Mouse (Mus musculus) intestine, embryonic 14.5 days (tissue): Measurements from ENCODE around the gene Efnb3. TPM values are rescaled to one million over a fixed set of nuclear protein-coding genes. Genes with fewer than 3 reads are reported as not detected.
"Not testable (repeated sequence)": the region's sequence is repeated elsewhere in the genome, so short reads cannot be mapped to it uniquely, and the experiment has no call there.

Experiments used
- ATAC-seq: fragments of 200-750 bp; cut with Nextera tagmentation; replicated peaks from 2 replicates; pipeline ENCODE4 v1.8.0; 2017; ENCODE audit warnings: low read depth, moderate number of reproducible peaks, moderate TSS enrichment, moderate library complexity; ENCODE audit not compliant: low FRiP score, low TSS enrichment
- DNase-seq: peaks from one replicate; pipeline ENCODE4 v3.0.0-alpha.2; 2018; ENCODE audit warnings: low spot score
- H3K27ac ChIP-seq: fragments of 300-500 bp; sonication (generic); 2 replicates; pipeline ENCODE4 v1.5.1; 2014; ENCODE audit warnings: low read depth, mild to moderate bottlenecking, control low read depth
- H3K27me3 ChIP-seq: fragments of 300-500 bp; sonication (generic); replicated peaks from 2 replicates; pipeline ENCODE4 v1.6.1; 2014; ENCODE audit warnings: low read length, control low read depth; ENCODE audit not compliant: control insufficient read depth, insufficient read depth
- H3K36me3 ChIP-seq: fragments of 300-500 bp; sonication (generic); 2 replicates; pipeline ENCODE4 v1.6.1; 2014; ENCODE audit warnings: low read length, control low read depth; ENCODE audit not compliant: control insufficient read depth, insufficient read depth
- H3K4me1 ChIP-seq: fragments of 300-500 bp; sonication (generic); replicated peaks from 2 replicates; pipeline ENCODE4 v1.6.1; 2014; ENCODE audit warnings: low read length, control low read depth, mixed read lengths; ENCODE audit not compliant: control insufficient read depth, insufficient read depth
- H3K4me2 ChIP-seq: fragments of 300-500 bp; sonication (generic); 2 replicates; pipeline ENCODE4 v1.6.1; 2014; ENCODE audit warnings: low read length
- H3K4me3 ChIP-seq: fragments of 300-500 bp; sonication (generic); 2 replicates; pipeline ENCODE4 v1.5.1; 2014; ENCODE audit warnings: low read depth, low read length, control low read depth, mixed read lengths
- H3K9ac ChIP-seq: fragments of 300-500 bp; sonication (generic); 2 replicates; pipeline ENCODE4 v1.6.1; 2014; ENCODE audit warnings: mild to moderate bottlenecking, low read length
- H3K9me3 ChIP-seq: fragments of 300-500 bp; sonication (generic); 2 replicates; pipeline ENCODE4 v1.6.1; 2016; ENCODE audit warnings: low read length, control low read depth; ENCODE audit not compliant: control insufficient read depth
- WGBS: fragments of 180-500 bp; shearing (Covaris S2); extraction: QIAGEN DNeasy Blood & Tissue Kit; methylation state at CpG from one replicate; pipeline ENCODE4 v1.1.7; 2014; 5-methylcytosine and 5-hydroxymethylcytosine counted together
- polyA plus RNA-seq: library from polyadenylated mRNA; unstranded; fragments of >200 nt; fragmentation: Nextera tagmentation; extraction: Ambion mirVana; gene quantifications from 2 replicates; pipeline ENCODE4 v1.2.1, GENCODE M21; 2014

The Efnb3 gene
- polyA plus RNA-seq, 1 experiment from 2014 or later: 4.9 TPM

DNA sequence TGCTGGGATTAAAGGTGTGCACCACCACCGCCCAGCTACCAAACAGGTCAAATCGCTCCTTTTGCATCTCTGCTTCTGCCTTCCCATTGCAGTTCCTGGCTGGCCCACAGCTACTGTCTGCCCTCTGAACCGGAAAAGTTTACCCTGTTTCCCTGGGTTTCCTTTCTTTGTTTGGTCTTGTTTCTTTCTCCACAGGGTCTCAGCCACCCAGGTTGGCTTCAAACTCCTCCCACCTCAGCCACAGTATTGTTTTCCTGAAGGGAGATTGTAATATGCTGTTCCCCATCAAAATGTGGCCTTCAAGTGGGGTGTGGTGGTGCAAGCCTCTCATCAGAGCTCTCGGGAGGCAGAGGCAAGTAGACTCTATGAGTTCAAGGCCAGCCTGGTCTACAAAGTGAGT lies 8.7 kb downstream of the Efnb3 start:
- WGBS: 76% methylated on average over 4 of the region's 4 CpGs
- H3K36me3 ChIP-seq: no peaks in the 10 kb centered on the region
- H3K4me1 ChIP-seq: peaks cover 9% of the 10 kb centered on the region; the same call in 1 of the 2 replicates
- no peak overlapping the region for H3K27ac ChIP-seq
- no peaks in the 10 kb centered on the region for H3K27me3 ChIP-seq
- no peaks in the 10 kb centered on the region for H3K9me3 ChIP-seq
- no peak for DNase-seq
- no peak overlapping the region for H3K9ac ChIP-seq
- ATAC-seq: no peak
- no peak overlapping the region for H3K4me3 ChIP-seq
- no peak overlapping the region for H3K4me2 ChIP-seq

DNA sequence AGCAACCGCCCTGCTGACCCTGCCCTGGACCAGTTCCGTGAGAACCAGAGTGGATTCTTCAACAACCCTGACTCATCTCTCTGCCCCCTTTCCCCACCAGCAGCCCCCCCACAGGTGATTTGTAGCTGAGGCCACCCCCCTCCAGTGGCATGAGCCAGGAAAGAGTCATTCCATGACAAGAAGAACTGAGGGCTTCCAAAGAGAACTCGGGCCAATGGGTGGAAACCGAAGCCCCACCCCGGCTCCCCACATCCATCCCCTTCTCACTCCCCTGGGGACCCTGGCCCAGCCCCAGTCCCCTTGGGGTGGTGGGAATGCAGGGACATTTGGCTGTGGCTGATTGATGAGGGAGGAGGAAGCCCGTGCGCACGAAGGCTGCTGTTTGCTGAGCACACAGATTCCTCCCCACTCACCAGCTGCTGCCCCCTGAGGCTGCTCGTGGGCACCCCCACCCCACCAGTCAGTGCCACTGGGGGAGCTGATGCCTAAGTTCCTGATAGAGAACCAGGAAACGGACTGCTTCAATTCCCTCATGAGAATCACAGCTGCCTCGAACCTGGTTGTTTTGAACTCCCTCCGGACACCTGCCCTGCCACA lies 10.8 kb downstream of the Efnb3 start, which contains the start of gene Dnah2:
Gene Dnah2, minus strand, starts transcription at position 51 of the 597 bp plus-strand sequence.
- Histone ChIP-seq H3K4me1 (peaks cover 15% of the 10 kb centered on the region; the same call in 1 of the 2 replicates), H3K4me2 (no peak within 1 kb of the TSS), H3K27ac (no peak within 1 kb of the TSS), H3K9me3 (no peaks in the 10 kb centered on the region), H3K36me3 (no peaks in the 10 kb centered on the region), H3K27me3 (no peaks in the 10 kb centered on the region), H3K4me3 (no peak within 1 kb of the TSS), H3K9ac (no peak within 1 kb of the TSS)
- WGBS: 41% methylated on average over 12 of the region's 12 CpGs
- DNase-seq (no peak), ATAC-seq (no peak)

DNA sequence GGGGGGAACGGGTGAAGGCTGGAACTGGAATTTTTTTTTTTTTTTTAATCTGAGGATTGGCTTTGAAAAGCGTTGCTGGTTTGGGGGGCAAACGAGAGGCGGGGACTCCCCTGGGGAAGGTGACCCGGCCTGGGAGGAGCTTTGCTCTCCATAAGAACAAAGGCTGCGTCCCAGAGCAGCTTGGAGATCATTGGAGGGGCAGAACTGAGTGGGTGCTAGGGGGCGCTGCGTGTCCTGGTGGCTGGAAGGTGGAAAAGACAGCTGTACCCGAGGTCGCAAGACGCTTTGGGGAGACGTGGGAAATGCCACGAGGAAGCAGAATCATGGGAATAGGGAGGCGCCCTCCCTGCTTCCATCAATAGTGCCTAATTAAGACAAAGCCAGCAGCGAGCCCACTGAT lies 12.9 kb downstream of the Efnb3 start:
- Histone ChIP-seq H3K9me3 (no peaks in the 10 kb centered on the region), H3K36me3 (no peaks in the 10 kb centered on the region), H3K27ac (peak overlapping the region; percentile 91), H3K4me1 (peaks cover 15% of the 10 kb centered on the region; the same call in 1 of the 2 replicates), H3K4me2 (peak overlapping the region; percentile 96), H3K27me3 (no peaks in the 10 kb centered on the region), H3K9ac (peak overlapping the region; percentile 66), H3K4me3 (peak overlapping the region; percentile 53)
- DNase-seq (no peak), ATAC-seq (peak; percentile 28; the same call in 1 of the 2 replicates)
- WGBS: 4% methylated on average over 15 of the region's 15 CpGs

DNA sequence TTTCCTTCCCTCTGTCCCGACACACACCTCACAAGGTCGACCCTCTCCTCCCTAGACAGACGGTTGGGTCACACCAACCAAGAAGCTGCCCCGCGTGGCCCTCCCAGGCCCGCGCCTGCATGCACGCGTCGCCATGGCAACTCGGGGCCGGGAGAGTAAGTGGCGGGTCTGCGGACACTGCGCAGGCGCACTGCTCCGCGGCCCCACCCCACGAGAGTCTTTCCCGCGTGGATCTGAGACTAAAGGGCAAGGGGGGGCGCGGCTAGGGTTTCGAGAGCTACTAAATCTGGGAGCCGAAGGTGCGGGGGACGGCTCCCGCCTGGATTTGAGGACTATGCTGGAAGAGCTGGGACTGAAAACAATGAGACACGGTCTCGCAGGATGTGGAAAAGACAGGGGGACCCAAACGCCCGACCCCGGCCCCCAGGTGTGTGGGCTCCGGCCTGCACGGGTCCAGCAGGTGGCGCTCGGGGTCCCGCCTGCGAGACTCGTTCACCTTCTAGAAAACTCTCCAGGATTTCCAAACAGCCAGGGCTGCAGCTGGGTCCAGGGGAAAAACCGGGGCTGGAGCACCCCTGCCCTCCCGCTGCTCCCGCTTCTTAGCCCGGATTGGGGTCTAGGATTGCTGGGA lies 13.5 kb downstream of the Efnb3 start:
- DNase-seq (peak; percentile 89), ATAC-seq (peak; percentile 81)
- H3K9ac ChIP-seq: peak overlapping the region; percentile 66
- peak overlapping the region; percentile 91 for H3K27ac ChIP-seq
- H3K36me3 ChIP-seq: no peaks in the 10 kb centered on the region
- no peaks in the 10 kb centered on the region for H3K27me3 ChIP-seq
- WGBS: 1% methylated on average over 44 of the region's 44 CpGs
- peak overlapping the region; percentile 96 for H3K4me2 ChIP-seq
- H3K4me3 ChIP-seq: peak overlapping the region; percentile 53
- peaks cover 15% of the 10 kb centered on the region; the same call in 1 of the 2 replicates for H3K4me1 ChIP-seq
- H3K9me3 ChIP-seq: no peaks in the 10 kb centered on the region

DNA sequence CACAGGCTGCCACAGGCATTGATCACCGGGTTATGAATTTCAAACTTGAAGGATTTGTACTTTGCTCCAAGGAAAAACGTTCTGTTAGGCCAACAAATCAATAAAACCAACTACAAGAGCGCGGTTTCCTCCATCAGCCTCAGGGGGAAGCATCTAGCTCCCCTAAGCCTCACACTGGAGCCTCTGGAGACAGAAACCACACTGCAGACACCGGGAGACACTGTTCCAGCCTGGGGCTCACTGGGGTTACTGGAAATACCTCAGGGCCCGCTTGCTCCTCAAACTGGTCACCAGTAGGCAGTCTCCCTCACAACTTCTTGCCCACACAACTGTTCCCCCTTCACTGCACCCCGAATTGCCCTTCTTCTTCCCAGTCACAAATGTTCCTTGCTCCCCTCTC lies 14.0 kb downstream of the Efnb3 start:
- 12% methylated on average over 7 of the region's 7 CpGs for WGBS
- DNase-seq (no peak), ATAC-seq (peak; percentile 33; the same call in 1 of the 2 replicates)
- H3K9me3 ChIP-seq: no peaks in the 10 kb centered on the region
- H3K4me1 ChIP-seq: peaks cover 15% of the 10 kb centered on the region; the same call in 1 of the 2 replicates
- peak overlapping the region; percentile 96 for H3K4me2 ChIP-seq
- H3K27ac ChIP-seq: peak overlapping the region; percentile 91
- peak overlapping the region; percentile 53 for H3K4me3 ChIP-seq
- H3K36me3 ChIP-seq: no peaks in the 10 kb centered on the region
- H3K9ac ChIP-seq: peak overlapping the region; percentile 66
- H3K27me3 ChIP-seq: no peaks in the 10 kb centered on the region

DNA sequence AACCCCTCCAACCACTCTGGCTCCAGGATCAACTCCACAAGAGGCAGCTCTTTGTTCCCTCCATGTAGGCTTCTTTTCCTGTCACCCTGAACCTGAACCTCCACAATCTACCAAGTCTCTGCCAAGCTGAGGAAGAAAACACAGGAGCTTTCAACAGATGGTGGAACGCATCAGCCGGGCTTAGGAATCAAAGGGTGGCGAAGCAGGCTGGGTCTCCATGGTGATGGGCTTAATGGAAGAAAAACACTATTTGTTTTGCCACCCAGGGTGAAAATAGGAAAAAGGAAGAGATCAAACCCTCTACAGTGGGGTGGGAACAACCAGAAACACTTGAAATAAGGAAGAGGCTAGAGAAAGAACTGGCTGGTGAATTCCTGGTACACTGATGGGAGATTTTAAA lies 16.4 kb downstream of the Efnb3 start:
- Histone ChIP-seq H3K27ac (no peak overlapping the region), H3K27me3 (no peaks in the 10 kb centered on the region), H3K9me3 (no peaks in the 10 kb centered on the region), H3K9ac (no peak overlapping the region), H3K4me3 (no peak overlapping the region), H3K4me2 (no peak overlapping the region), H3K4me1 (peaks cover 15% of the 10 kb centered on the region; the same call in 1 of the 2 replicates), H3K36me3 (no peaks in the 10 kb centered on the region)
- WGBS: 46% methylated on average over 3 of the region's 3 CpGs
- ATAC-seq: no peak
- no peak for DNase-seq

DNA sequence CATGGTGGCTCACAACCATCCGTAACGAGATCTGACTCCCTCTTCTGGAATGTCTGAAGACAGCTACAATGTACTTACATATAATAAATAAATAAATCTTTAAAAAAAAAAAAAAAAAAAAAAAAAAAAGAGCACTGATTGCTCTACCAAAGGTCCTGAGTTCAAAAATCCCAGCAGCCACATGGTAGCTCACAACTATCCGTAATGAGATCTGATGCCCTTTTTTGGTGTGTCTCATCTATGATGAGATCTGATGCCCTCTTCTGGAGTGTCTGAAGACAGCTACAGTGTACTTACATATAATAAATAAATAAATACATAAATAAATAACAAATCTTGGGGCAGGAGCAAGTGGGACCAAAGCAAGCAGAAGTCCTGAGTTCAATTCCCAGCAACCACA lies 18.3 kb downstream of the Efnb3 start:
- not testable (repeated sequence) for DNase-seq, H3K4me2 ChIP-seq, H3K4me3 ChIP-seq, H3K27me3 ChIP-seq, H3K9ac ChIP-seq, H3K27ac ChIP-seq, H3K36me3 ChIP-seq, H3K9me3 ChIP-seq, H3K4me1 ChIP-seq, ATAC-seq
- WGBS: 85% methylated on average over 1 of the region's 3 CpGs

DNA sequence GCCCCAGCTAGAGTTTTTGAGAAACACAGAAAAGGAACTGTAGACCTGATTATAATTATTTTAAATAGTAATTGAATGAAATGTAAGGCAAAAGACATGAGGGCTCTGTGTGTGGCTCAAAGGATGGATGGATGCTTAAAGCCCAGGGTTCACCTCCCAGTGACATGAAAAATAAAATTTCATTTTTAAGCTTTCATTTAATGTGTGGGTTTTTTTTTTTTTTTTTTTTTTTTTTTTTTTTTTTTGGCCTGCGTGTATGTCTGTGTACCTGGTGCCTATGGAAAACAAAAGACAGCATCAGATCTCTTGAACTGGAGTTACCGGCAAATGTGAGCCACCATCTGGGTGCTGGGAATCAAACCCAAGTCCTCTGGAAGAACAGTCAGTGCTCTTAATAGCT lies 19.3 kb downstream of the Efnb3 start:
- WGBS: 87% methylated on average over 2 of the region's 2 CpGs
- Histone ChIP-seq H3K36me3 (no peaks in the 10 kb centered on the region), H3K9ac (no peak overlapping the region), H3K27ac (no peak overlapping the region), H3K27me3 (no peaks in the 10 kb centered on the region), H3K4me3 (no peak overlapping the region), H3K4me2 (no peak overlapping the region), H3K4me1 (0 out of 2 replicates have a peak, but pooled peaks cover under 1% of the 10 kb centered on the region), H3K9me3 (no peaks in the 10 kb centered on the region)
- DNase-seq (no peak), ATAC-seq (no peak)
